Mouse (Mus musculus) macrophage (primary cell): ENCODE results near the gene Crygn. TPM values are rescaled to one million over a fixed set of nuclear protein-coding genes. Genes with fewer than 3 reads are reported as not detected.

ENCODE experiments used
- H3K27ac ChIP-seq: fragments of 350-480 bp; formaldehyde crosslinking; 2 replicates; pipeline ENCODE4 v1.9.0; 2021
- H3K36me3 ChIP-seq: fragments of 350-480 bp; formaldehyde crosslinking; 2 replicates; pipeline ENCODE4 v1.9.0; 2021; ENCODE audit errors: inconsistent target
- H3K4me3 ChIP-seq: fragments of 350-480 bp; formaldehyde crosslinking; 2 replicates; pipeline ENCODE4 v1.9.0; 2021; ENCODE audit errors: inconsistent target
- H3K79me2 ChIP-seq: fragments of 350-480 bp; formaldehyde crosslinking; 2 replicates; pipeline ENCODE4 v1.9.0; 2021; ENCODE audit errors: inconsistent target
- WGBS: methylation state at CpG from one replicate; pipeline ENCODE4 v1.1.7; 2026; ENCODE audit warnings: inconsistent platforms; ENCODE audit not compliant: missing documents; 5-methylcytosine and 5-hydroxymethylcytosine counted together
- polyA plus RNA-seq: library from polyadenylated mRNA; stranded (reverse); fragments of 250-400 nt; gene quantifications from 3 replicates; pipeline ENCODE4 v1.2.4, GENCODE M21; 2018; ENCODE audit warnings: inconsistent platforms

Crygn gene
- polyA plus RNA-seq, 1 experiment from 2014 or later = not detected

- H3K79me2 ChIP-seq = no peaks in the 10 kb centered on the region
- H3K27ac ChIP-seq = no peak overlapping the region
- no peak overlapping the region for H3K4me3 ChIP-seq
- H3K36me3 ChIP-seq = no peaks in the 10 kb centered on the region
- 15% methylated on average over 15 of the region's 15 CpGs for WGBS
Measured at GRCm38 (mm10) chr5:24730986-24731385, 26.8 kb downstream of the Crygn start.

GRCm38 (mm10) chr5:24730488-24730871, 27.3 kb downstream of the Crygn start, which contains the start of gene Wdr86:
TSS of gene Wdr86 (minus strand) at chr5:24730727.
- Histone ChIP-seq H3K79me2 (no peaks in the 10 kb centered on the region), H3K36me3 (no peaks in the 10 kb centered on the region), H3K27ac (no peak within 1 kb of the TSS), H3K4me3 (no peak within 1 kb of the TSS)
- WGBS = 3% methylated on average over 22 of the region's 23 CpGs

- no peaks in the 10 kb centered on the region for H3K36me3 ChIP-seq
- no peak overlapping the region for H3K4me3 ChIP-seq
- H3K79me2 ChIP-seq = no peaks in the 10 kb centered on the region
- no peak overlapping the region for H3K27ac ChIP-seq
- WGBS = 5% methylated on average over 49 of the region's 49 CpGs
Measured at GRCm38 (mm10) chr5:24729797-24730487, 27.9 kb downstream of the Crygn start.

- Histone ChIP-seq H3K27ac (no peak overlapping the region), H3K4me3 (no peak overlapping the region), H3K36me3 (no peaks in the 10 kb centered on the region), H3K79me2 (no peaks in the 10 kb centered on the region)
- 88% methylated on average over 8 of the region's 12 CpGs for WGBS
Measured at GRCm38 (mm10) chr5:24726901-24727836, 30.6 kb downstream of the Crygn start.

- 91% methylated on average over 6 of the region's 6 CpGs for WGBS
- H3K4me3 ChIP-seq = no peak overlapping the region
- H3K27ac ChIP-seq = no peak overlapping the region
- H3K36me3 ChIP-seq = no peaks in the 10 kb centered on the region
- no peaks in the 10 kb centered on the region for H3K79me2 ChIP-seq
Measured at GRCm38 (mm10) chr5:24725897-24726296, 31.9 kb downstream of the Crygn start.

- Histone ChIP-seq H3K4me3 (no peak overlapping the region), H3K27ac (no peak overlapping the region), H3K79me2 (no peaks in the 10 kb centered on the region), H3K36me3 (no peaks in the 10 kb centered on the region)
- WGBS = 88% methylated on average over 5 of the region's 5 CpGs
Measured at GRCm38 (mm10) chr5:24724805-24725204, 33.0 kb downstream of the Crygn start.

- WGBS = 98% methylated on average over 5 of the region's 5 CpGs
- no peaks in the 10 kb centered on the region for H3K79me2 ChIP-seq
- H3K4me3 ChIP-seq = no peak overlapping the region
- H3K27ac ChIP-seq = no peak overlapping the region
- H3K36me3 ChIP-seq = no peaks in the 10 kb centered on the region
Measured at GRCm38 (mm10) chr5:24724270-24724634, 33.6 kb downstream of the Crygn start.

GRCm38 (mm10) chr5:24723527-24724269, 34.1 kb downstream of the Crygn start:
- Histone ChIP-seq H3K27ac (no peak overlapping the region), H3K79me2 (no peaks in the 10 kb centered on the region), H3K36me3 (no peaks in the 10 kb centered on the region), H3K4me3 (no peak overlapping the region)
- 91% methylated on average over 11 of the region's 11 CpGs for WGBS

GRCm38 (mm10) chr5:24719852-24720251, 38.0 kb downstream of the Crygn start:
- H3K27ac ChIP-seq = no peak overlapping the region
- WGBS = 86% methylated on average over 3 of the region's 3 CpGs
- no peak overlapping the region for H3K4me3 ChIP-seq
- no peaks in the 10 kb centered on the region for H3K36me3 ChIP-seq
- H3K79me2 ChIP-seq = no peaks in the 10 kb centered on the region

GRCm38 (mm10) chr5:24718076-24718475, 39.7 kb downstream of the Crygn start:
- no peaks in the 10 kb centered on the region for H3K36me3 ChIP-seq
- no peak overlapping the region for H3K27ac ChIP-seq
- no peaks in the 10 kb centered on the region for H3K79me2 ChIP-seq
- WGBS = 95% methylated on average over 6 of the region's 6 CpGs
- no peak overlapping the region for H3K4me3 ChIP-seq

GRCm38 (mm10) chr5:24713987-24714386, 43.8 kb downstream of the Crygn start:
- H3K27ac ChIP-seq = no peak overlapping the region
- peaks cover 23% of the 10 kb centered on the region for H3K36me3 ChIP-seq
- no peak overlapping the region for H3K4me3 ChIP-seq
- H3K79me2 ChIP-seq = no peaks in the 10 kb centered on the region
- 96% methylated on average over 6 of the region's 6 CpGs for WGBS

GRCm38 (mm10) chr5:24713199-24713598, 44.6 kb downstream of the Crygn start:
- no peak overlapping the region for H3K27ac ChIP-seq
- no peak overlapping the region for H3K4me3 ChIP-seq
- H3K36me3 ChIP-seq = peaks cover 31% of the 10 kb centered on the region
- no peaks in the 10 kb centered on the region for H3K79me2 ChIP-seq
- WGBS = 67% methylated on average over 1 of the region's 2 CpGs

GRCm38 (mm10) chr5:24711615-24712014, 46.2 kb downstream of the Crygn start:
- H3K36me3 ChIP-seq = peaks cover 47% of the 10 kb centered on the region

GRCm38 (mm10) chr5:24709962-24710361, 47.8 kb downstream of the Crygn start:
- Histone ChIP-seq H3K27ac (no peak overlapping the region), H3K4me3 (no peak overlapping the region), H3K36me3 (peaks cover 62% of the 10 kb centered on the region), H3K79me2 (no peaks in the 10 kb centered on the region)
- 95% methylated on average over 2 of the region's 2 CpGs for WGBS

More at GRCm38 (mm10) chr5:24711615-24712014, 46.2 kb downstream of the Crygn start:
- WGBS = 92% methylated on average over 6 of the region's 6 CpGs
- Histone ChIP-seq H3K4me3 (no peak overlapping the region), H3K27ac (no peak overlapping the region), H3K79me2 (no peaks in the 10 kb centered on the region)
